Mouse (Mus musculus) ZHBTc4 (cell line): ENCODE measurements around the gene Shisa8.
A peak's percentile ranks its signal among the peaks of the same experiment; 100 is the strongest.

ENCODE experiments used
- DNase-seq: peaks from one replicate; pipeline ENCODE4 v3.0.0-alpha.2; 2011; ENCODE audit warnings: low read depth, low spot score

The Shisa8 gene

DNA sequence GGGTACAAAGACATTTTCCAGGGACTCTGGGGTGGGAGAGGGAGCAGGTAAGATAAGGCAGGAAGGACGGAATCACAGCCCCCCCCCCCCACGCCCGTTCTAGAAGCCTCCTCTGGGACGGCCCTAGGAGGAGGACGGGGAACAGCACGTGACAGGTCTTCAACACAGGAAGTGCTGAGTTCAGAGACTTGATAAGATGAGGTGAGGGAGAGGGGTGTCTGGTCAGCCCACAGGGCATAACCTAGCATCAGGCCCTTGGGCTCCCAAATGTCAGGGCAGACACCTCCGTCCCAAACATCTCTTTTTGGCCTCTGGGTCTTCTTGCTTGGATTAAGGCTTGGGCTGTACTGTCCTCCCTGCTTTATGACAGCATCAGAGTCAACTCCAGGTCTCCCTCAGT is 10.6 kb upstream of the Shisa8 start:
- DNase-seq: no peak

DNA sequence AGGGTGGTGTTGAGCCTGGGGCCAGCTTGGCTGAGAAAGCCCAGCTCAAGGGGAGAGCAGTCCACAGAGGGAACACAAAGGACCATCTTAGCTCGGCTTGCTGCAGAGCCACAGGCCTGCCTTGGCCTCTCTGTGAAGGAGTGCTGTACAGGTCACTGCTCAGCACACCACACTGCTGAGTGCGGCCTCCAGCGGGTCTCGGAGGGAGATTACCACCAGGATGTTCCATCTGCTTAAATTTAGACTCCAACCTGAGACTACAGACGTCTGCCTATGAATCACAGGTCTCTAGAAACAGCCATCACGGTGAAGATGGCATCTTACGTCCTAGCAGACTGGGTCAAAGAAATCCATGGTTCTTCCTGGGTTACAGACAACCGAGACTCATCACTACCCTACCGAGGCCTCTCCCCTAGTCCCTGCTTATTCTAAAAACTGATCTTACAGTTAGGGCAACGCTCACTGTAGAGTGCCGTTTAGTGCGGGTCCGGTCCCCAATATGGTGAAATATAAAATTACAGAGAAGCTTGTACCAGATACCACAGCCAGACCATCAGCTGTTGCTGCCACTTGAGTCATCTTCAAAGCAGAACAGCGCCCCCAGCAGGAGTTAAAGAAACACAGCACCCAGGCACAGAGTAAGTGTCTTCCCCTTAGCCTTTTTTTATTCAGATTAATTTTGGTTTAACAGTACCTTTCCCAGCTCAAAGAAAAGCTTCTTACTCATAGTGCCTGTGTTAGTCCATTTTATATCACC is 8.7 kb upstream of the Shisa8 start:
- DNase-seq: peak; percentile 77

DNA sequence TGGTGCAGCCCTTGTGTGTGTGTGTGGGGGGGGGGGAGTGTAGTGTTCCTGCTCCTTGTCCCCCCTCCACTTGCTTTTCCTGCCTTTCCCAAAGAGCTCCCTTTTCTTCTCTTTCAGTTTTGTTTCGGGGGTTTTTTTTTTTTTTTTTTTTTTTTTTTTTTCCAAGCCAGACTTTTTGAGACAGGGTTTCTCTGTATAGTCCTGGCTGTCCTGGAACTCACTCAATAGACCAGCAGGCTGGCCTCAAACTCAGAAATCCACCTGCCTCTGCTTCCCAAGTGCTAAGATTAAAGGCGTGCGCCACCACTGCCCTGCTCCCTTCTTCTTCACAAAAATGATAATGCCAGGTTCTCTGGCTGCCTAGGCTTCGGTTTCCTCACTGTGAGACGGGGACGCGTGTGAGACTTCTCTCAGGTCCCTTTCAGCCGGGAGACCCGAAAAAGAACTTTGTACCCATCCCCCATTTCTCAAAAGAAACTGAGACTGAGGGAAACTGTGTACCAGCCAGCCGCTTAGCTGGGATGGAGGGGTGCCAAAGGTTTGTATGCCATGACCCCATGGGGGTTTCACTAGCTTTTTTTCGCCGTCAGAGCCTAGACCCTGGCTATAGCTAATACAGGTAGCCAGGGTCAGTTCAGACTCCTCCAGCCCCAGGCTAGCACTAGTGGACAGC is 7.5 kb upstream of the Shisa8 start:
- DNase-seq: no peak

DNA sequence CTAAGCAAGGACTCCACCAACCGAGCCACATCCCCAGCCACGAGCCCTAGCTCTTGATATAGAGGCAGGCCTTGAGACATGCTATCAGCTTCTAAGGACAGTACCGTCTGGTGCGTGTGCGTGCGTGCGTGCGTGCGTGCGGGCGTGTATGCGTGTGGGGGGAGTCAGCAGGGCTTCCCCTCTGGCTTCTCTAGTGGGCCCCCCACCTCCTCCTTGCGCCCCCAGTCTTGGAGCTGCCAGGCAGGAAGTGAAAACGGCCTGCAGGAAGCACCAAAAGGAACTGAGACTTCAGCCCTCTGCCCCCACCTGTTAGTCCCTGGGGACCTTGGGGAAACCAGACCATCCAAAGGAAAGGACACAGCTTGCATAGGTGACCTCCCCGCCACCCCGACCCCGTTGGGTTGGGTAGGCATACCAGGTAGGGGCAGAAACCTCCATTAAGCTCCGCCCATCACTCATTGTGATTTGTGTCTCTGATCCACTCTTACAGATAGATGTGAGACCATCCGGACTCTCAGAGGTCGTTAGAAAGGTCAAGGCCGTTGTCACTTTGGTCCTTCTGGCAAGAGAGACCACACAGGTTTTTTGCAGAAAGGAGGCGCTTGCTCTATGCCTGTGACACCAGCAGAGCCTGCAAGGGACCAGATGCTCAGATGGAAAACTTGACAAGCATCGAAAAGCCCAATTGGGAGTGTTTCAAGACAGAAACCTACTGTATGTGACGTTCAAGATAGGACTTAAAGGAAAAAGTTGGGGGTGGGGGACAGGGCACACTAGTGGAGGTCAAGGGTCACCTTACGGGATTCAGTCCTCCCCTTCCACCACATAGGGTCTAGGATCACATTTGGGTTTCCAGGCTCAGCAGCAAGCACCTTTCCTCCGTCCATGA is 6.4 kb upstream of the Shisa8 start:
- peak; percentile 66 for DNase-seq

DNA sequence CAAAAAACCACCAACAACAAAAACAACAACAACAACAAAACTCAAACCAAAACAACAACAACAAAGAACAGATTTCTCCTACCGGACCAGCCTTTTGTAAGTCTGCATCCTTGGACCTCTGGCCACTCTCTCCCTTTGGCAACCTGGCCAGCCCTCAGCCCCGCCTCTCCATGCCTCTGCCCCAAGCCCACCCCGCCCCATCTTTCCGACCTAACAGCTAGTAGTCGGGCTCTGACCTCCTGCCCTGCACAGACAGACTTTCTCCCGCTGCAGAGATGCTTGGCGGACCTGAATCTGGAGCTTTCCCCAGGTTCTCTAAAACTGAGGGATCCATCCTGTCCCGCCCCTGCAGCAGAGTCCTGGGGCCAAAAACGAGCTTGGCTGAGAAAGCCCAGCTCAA is 5.4 kb upstream of the Shisa8 start:
- no peak for DNase-seq

DNA sequence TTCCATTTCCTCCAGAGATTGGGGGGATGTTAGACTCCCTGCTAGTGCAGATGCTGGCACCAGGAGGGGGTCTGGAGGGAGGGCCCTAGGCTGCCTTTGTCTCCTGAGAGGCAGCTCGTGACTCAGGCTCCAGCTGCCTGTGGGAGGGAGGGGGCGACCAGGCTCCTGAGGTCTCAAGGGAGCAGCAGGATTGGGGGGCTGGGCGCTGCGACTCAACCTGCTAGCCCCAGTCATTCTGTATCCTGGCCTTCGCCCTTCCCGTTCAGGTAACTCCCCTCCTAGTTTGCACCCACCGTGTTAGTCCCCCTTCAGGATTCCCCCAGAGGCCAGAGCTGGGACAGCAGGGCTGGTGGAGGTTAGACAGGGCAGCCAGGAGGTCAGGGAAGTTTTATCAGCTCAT is 4.4 kb upstream of the Shisa8 start:
- peak; percentile 64 for DNase-seq

DNA sequence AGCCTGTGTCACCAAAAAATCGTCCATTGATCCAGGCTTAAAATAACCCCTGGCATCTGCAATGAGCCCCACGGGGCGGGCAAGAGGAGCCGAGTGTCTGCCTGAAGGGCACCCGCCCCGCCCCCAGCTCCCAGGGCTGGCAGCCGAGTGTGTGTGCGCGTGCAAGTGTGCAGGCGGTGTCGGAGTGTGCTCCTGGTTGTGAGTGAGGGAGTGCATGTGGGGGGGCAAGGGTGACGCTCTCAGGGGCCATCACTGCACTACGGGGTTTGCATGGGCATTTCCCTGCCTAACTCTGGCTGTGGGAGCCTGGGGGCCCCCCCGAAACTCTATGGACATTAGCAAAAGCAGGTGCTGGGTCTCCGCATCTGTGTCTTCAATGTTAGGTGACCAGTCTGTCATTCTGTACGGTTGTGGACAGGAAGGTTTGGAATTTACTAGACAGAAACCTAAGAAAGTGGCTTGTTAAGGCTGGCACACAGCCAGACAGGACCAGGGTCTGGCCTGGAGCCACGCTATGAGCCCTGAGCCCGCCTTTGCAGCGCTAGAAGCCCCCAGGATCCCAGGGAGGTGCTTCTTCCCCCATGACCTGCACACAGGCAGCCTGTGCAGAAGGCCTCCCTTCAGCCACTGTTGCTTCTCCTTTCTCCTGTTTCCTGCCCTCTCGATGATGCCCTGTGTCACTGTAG is 3.7 kb upstream of the Shisa8 start:
- no peak for DNase-seq

DNA sequence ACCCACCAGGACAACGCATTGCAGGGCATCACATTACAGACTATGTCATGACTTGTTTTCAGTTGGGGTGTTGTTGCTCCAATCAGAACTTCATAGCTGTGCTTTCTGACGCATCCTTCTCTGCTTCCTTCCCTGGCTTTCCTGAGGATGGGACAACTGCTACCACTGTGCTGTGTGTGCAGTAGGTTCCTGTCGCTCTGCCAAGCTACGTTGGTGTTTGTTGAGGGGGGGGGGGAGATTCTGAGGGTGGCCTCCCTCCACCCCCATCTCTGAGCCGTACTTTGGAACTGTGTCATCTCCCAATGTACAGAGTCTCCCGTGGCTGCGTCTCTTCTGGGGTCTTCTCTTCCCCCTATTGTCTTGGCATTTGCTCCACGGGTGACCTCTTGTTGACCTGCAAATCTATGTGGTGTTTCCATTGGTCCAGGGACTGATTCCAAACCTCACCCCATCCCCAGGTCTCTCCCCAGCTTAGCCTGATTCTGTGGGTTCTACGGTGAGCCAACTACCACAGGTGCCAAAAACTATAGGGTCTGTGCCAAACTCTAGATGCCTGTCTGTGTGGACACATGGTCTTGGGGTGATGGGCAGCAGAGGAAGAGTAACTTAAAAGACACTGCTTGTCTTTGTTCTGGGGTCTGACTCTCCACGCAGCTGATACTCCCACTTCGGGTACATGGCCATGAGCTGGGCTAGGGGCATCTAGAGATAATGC is 2.9 kb upstream of the Shisa8 start:
- DNase-seq: no peak

DNA sequence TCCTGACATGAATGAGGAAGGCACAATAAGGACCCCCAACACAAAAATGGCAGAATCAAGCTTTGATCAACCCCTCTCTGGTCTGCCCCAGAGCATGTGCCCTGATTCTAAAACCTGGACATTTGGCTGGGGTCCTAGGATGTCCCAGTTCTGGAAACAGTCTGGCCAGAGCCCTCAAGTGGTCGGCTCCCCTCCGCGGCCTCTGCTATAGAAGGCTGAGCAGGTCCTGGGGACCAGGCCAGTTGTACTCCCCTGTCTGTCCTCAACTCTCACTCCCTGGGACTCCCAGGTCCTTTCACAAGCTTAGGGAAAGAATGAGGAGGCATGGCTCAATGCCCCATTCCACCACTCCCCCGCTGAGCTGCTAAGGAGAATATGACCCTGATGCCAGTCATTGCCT is 607 bp upstream of the Shisa8 start:
- DNase-seq: no peak

DNA sequence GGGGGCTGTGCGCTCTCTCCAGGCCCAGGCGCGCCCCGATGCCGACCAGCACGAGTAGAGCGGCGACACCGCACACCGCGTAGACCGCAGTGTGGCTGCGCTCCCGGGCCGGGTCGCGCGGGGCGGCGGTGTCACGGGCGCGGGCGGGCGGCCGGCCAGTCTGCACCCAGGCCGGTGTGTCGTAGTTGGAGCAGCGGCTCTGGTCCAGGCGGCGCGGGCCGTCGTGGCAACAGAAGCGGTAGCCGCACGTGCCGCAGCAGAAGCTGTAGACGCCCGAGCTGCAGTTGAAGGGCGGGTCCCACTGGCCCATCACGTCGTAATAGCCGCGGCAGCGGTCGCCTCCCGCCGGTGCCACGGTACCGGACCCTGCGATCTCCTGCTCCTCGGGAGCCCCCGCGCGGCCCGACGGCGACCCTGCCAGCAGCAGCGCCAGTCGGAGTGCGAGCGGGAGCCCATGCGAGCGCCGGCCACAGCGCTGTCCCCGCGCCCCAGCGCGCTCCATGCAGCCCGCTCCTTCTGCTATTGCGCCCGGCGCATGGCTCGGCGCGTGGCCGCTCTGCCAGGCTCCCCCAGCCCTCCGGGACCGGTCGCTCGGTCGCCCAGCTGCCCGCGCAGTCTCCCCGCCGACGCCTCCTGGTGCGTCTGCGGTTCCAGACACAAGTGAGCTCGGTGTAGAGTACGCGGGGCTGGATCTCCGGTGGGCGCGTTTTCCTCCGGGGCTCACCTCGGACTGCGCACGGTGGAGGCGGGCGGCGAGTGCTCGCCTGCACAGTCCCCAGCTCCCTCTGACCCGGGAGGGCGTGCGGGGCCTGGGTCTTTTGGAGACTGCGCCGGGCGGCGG is 484 bp downstream of the Shisa8 start:
- peak; percentile 65 for DNase-seq

DNA sequence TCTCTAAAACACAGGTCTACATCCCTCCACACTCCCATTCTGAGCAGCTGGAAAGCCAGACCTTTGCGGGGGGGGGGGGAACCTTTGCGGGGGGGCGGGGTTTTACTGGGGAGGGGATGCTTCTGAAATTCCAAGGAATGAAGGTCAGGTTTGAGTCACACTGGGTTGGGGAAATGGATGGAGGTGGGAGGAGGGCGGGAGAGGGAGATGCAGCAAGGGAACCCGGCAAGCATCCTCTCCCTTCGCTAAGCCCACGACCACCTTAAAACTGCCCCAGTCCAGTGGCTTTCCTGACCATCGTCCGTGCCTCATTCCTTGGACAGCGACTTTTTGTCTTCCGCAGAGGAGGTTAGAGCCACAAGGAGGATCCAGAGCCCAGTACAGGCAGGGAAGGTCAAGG is 1.3 kb downstream of the Shisa8 start:
- DNase-seq: no peak

DNA sequence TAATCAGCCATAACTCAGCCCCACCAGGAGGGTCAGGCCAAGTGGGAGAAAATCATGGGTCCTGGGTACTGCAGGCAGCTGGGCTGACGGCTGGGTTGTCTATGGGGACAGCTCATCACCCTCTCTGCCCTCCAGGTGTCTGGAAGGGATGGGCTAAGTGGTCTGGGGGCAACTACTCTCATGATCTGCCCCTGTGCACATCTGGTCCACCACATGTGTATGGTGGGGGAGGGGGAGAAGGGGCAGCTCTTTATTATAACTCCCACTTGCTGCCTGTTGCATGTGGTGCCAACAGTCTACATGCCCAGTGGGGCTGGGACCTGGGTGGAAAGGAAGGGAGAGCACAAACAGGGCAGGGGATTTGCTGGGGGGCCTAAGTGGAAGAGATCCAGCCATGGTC is 1.8 kb downstream of the Shisa8 start:
- no peak for DNase-seq

DNA sequence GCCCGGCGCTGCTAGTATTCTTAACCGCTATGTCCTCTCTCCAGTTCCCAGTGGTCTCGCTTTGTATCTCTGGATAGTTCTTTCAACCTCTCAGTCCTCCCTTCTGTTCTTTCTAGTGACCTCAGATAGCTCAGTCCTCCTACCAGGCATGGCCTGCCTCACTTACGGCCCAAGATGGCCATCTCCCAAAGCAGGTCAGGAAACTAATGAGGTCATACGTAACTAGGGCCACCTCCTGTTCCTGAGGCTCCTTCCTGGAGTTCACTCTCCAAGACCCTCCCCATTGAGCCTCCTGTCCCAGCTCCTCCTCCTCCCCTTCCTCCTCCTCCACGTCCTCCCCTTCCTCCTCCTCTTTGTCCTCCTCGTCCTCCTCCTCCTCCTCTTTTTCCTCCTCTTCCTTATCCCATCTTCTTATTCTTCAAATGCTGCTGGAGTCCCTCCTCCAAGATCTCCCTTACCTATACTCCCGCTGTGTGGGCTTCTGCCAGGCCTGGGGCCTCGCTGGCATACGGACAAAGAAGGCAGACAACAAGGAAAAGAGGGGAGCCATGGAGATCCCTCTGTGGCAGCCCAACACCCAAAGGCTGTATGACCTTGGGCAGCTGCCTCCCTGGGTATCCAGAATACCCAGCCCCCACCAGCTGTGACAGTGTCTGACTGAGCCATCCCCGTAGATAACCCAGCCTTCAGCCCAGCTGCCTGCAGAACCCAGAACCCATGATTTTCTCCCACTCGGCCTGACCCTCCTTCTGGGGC is 3.1 kb downstream of the Shisa8 start:
- DNase-seq: no peak

DNA sequence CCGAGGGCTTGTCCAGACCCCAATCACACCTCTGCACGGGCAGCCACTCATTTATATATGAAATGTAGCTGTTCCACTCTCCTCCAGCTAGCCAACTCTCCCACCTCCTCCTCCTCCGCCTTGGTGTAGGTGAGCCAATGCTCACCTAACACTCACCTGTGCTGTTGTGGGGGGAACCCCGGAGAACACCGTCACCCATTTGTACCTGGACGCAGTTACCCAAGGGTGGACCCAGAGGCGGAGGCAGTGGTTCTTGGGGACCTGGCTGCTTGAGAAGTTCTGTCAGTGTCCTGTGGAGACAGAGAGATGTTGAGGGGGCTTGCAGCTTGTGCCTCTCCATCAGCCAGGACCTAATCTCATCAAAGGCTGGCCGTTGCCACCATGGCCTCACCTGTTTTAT is 4.3 kb downstream of the Shisa8 start:
- DNase-seq: no peak

DNA sequence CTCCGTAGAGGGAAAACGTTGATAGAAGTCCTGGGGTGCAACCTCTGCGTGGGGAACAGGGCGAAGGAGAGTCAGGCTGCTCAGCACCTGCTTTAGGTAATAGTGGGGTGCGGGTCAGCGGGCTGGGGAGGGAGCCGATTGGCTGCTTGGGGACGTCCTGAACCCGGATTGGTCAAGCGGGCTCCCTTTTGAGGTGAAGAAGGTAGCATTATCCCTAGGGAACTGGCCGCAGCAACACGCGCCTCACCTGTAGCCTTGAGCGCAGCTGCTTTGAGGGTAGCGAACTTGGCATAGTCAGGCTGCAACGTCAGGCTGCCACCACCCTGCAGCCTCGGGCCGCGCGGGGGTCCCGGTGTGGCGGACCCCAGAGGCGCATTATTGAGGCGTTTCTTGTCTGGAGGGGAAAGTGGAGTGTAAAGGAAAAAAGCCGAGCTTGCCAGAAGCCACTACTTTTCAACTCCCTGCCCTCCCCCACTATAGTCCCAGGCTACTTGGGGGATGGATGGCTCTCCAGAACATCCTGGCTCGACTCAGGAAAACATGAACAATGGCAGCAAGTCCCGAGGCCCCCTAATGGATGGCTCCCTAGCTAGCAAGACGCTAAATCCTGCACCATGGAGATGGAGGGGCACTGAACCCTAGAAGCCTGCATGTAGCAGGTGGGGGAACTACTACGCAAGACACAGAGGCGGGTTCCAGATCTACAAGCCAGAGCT is 5.0 kb downstream of the Shisa8 start:
- no peak for DNase-seq

DNA sequence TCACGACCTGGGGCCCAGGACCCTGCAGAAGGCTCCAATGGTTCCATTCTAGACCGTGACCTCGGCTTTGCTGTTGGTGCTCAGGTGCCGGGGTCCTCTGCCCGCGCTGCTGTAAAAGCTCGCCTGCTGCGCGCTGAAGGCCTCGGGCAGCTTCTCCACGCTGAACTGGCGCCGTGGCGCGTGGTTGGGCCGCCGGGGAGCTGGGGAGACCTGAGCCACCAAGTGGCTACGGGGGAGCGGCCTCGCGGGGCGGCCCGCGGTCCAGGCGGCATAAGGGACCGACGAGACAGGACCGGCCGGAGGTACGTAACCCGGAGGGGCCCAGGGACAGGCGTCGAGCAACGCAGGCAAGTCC is 5.5 kb downstream of the Shisa8 start:
- peak; percentile 39 for DNase-seq

DNA sequence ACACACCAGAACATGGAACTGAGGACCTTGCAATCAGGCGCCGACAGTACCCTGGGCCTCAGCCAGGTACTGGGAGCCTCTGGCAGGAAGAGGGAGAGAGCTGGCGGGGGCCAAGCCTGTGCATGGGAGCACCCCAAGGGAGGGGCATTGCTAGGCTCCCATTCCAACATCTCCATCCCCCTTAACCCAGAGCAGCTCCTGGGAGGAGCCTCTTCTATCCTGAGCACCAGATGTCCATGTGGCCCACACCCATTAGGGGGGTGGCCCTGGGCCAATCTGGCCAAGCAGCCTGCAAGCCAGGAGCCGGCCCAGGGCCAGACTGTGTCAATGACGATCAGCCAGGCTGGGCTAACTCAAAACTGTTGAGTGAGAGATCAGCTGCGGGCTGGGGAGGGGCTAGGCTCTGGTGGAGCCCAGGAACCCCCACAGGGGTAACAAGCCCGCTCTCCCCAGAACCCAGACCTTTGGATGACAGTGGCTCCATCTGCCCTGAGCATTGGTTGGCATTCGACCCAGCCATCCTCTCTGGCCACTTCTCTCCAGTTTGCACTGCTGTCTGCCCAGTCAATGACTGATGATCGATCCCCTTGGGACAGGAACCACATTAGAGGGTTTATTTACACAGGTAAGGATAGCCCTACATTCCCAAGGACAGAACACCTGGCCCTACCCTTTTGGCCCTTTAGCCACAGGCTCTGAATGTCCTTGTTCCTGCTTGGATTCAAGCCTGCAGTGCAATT is 6.1 kb downstream of the Shisa8 start:
- DNase-seq: no peak

DNA sequence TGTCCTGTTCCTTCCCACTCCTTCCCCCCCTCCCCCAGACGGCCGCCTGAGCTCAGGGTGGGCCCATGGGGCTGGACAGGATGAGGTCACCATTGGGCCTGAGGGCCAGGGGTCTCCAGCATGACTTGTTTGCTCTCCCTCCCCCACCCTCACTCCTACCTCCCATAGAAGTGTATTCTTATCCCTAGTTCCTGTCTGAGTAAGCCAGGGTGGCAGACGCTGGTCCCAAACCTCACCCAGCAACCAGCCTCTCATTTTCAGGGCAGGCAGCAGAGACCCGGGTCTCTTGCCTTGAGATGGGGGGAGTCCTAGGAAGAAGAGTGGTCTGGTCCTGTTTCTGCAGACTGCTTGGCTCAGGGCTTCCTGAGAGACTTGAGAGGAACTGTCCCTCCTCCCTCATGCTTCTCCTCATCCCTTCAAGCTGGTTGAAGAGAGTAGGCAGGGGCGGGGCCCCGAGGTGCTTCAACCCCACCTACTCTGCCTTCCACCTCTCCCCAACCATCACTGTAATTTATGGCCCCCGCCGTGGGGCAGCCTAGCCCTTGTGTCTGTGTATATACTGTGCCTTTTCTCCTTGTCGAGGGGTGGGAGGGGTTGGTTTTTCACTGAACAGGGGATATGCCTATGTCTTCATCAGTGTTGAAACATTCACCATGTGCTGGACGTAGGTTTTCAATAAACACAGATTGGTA is 7.8 kb downstream of the Shisa8 start:
- no peak for DNase-seq
